Mouse (Mus musculus) small intestine, adult 2 months (tissue): ENCODE data around the gene Brms1l. TPM values are rescaled to one million over a fixed set of nuclear protein-coding genes. Genes with fewer than 3 reads are reported as not detected.
A peak's percentile ranks its signal among the peaks of the same experiment; 100 is the strongest.

Experiments
- H3K27ac ChIP-seq: fragments of 200-500 bp; 2 replicates; pipeline ENCODE4 v1.5.1; 2012; ENCODE audit warnings: low read depth, low read length, control low read depth, inconsistent platforms; ENCODE audit not compliant: insufficient read depth
- H3K27me3 ChIP-seq: fragments of 200-500 bp; 2 replicates; pipeline ENCODE4 v1.6.1; 2012; ENCODE audit warnings: mild to moderate bottlenecking, moderate library complexity, low read length, inconsistent platforms; ENCODE audit not compliant: control insufficient read depth, insufficient read depth
- H3K36me3 ChIP-seq: fragments of 200-500 bp; 2 replicates; pipeline ENCODE4 v1.6.1; 2012; ENCODE audit warnings: mild to moderate bottlenecking, low read length, control low read depth, inconsistent platforms; ENCODE audit not compliant: control insufficient read depth, insufficient read depth
- H3K4me1 ChIP-seq: fragments of 200-500 bp; 2 replicates; pipeline ENCODE4 v1.6.1; 2012; ENCODE audit warnings: low read length, inconsistent platforms, mixed read lengths; ENCODE audit not compliant: control insufficient read depth, insufficient read depth, insufficient read length
- H3K4me3 ChIP-seq: fragments of 200-500 bp; 2 replicates; pipeline ENCODE4 v1.5.1; 2012; ENCODE audit warnings: low read depth, mild to moderate bottlenecking, control low read depth, inconsistent platforms, low read length, moderate library complexity
- CTCF ChIP-seq: fragments of 200-500 bp; IDR thresholded peaks from 2 replicates; pipeline ENCODE4 v1.5.1; 2012; ENCODE audit warnings: low read depth, mild to moderate bottlenecking, control low read depth, inconsistent platforms, low read length, moderate library complexity, mixed read lengths; ENCODE audit not compliant: insufficient replicate concordance, insufficient read length; ENCODE audit errors: extremely low read depth
- POLR2A ChIP-seq: fragments of 200-500 bp; IDR thresholded peaks from 2 replicates; pipeline ENCODE4 v1.6.1; 2012; ENCODE audit warnings: low read depth, mild to moderate bottlenecking, control low read depth, inconsistent platforms, low read length, moderate library complexity
- WGBS: fragments of 180-500 bp; shearing (Covaris S2); methylation state at CpG from one replicate; pipeline ENCODE4 v1.1.7; 2018; 5-methylcytosine and 5-hydroxymethylcytosine counted together
- polyA plus RNA-seq: library from polyadenylated mRNA; depleted of rRNA; stranded (reverse); fragments of >200 nt; gene quantifications from 2 replicates; pipeline ENCODE4 v1.2.3, GENCODE M21; 2012

Brms1l gene
- polyA plus RNA-seq, 1 experiment, result 1.4 TPM

DNA sequence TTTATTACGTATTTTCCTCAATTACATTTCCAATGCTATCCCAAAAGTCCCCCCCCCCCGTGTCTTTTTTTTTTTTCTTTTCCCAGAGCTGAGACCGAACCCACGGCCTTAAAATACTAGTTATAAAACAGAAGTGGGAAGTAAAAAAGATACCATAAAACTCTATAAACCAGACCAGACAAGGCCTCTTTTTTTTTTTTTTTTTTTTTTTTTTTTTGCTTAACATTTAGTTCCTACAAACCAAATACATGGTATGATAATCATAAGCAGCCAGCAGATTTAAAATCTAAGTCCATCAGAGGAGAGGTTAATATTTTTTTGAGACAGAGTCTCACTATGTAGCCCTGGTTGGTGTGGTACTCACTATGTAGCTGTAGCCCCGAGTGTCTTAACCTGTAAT lies 19.6 kb upstream of the Brms1l start:
- H3K4me3 ChIP-seq, result no peak overlapping the region
- H3K27ac ChIP-seq, result no peak overlapping the region
- 77% methylated on average over 5 of the region's 5 CpGs for WGBS
- no peaks in the 10 kb centered on the region for H3K36me3 ChIP-seq
- H3K27me3 ChIP-seq, result no peaks in the 10 kb centered on the region
- TF ChIP-seq CTCF, result no peak
- no peak for TF ChIP-seq POLR2A
- H3K4me1 ChIP-seq, result no peaks in the 10 kb centered on the region

- H3K27ac ChIP-seq, result peak overlapping the region; percentile 65
- no peaks in the 10 kb centered on the region for H3K27me3 ChIP-seq
- WGBS, result under 1% methylated on average over 35 of the region's 35 CpGs
- no peaks in the 10 kb centered on the region for H3K36me3 ChIP-seq
- no peaks in the 10 kb centered on the region for H3K4me1 ChIP-seq
- H3K4me3 ChIP-seq, result peak overlapping the region; percentile 95
- TF ChIP-seq CTCF (no peak; the same call in 1 of the 2 replicates), POLR2A (0 out of 2 replicates have a peak, but pooled peaks have one; percentile 19)
Measured at GRCm38 (mm10) chr12:55820119-55820660, 15.9 kb upstream of the Brms1l start.

GRCm38 (mm10) chr12:55820661-55821314 lies 15.3 kb upstream of the Brms1l start, which contains the start of gene Ralgapa1:
TSS of gene Ralgapa1 (minus strand) at chr12:55821167.
- H3K27me3 ChIP-seq, result no peaks in the 10 kb centered on the region
- TF ChIP-seq CTCF (peak; percentile 33; the same call in 1 of the 2 replicates), POLR2A (peak; percentile 70)
- under 1% methylated on average over 78 of the region's 78 CpGs for WGBS
- peak within 1 kb of the TSS; percentile 65 for H3K27ac ChIP-seq
- no peaks in the 10 kb centered on the region for H3K4me1 ChIP-seq
- peak within 1 kb of the TSS; percentile 95 for H3K4me3 ChIP-seq
- H3K36me3 ChIP-seq, result no peaks in the 10 kb centered on the region

GRCm38 (mm10) chr12:55824027-55824426 lies 12.1 kb upstream of the Brms1l start:
- H3K4me1 ChIP-seq, result no peaks in the 10 kb centered on the region
- no peak overlapping the region for H3K27ac ChIP-seq
- no peak for TF ChIP-seq CTCF
- no peak for TF ChIP-seq POLR2A
- H3K27me3 ChIP-seq, result no peaks in the 10 kb centered on the region
- H3K4me3 ChIP-seq, result no peak overlapping the region
- WGBS, result 75% methylated on average over 6 of the region's 6 CpGs
- no peaks in the 10 kb centered on the region for H3K36me3 ChIP-seq

GRCm38 (mm10) chr12:55825537-55825936 lies 10.6 kb upstream of the Brms1l start:
- Histone ChIP-seq H3K27ac (no peak overlapping the region), H3K36me3 (no peaks in the 10 kb centered on the region), H3K4me1 (no peaks in the 10 kb centered on the region), H3K27me3 (no peaks in the 10 kb centered on the region), H3K4me3 (no peak overlapping the region)
- TF ChIP-seq POLR2A (no peak), CTCF (peak; percentile 18; the same call in 1 of the 2 replicates)
- WGBS, result 71% methylated on average over 2 of the region's 2 CpGs

- TF ChIP-seq CTCF, result peak; percentile 52; the same call in 1 of the 2 replicates
- no peak for TF ChIP-seq POLR2A
- WGBS, result 23% methylated on average over 2 of the region's 2 CpGs
- no peaks in the 10 kb centered on the region for H3K27me3 ChIP-seq
- H3K36me3 ChIP-seq, result no peaks in the 10 kb centered on the region
- H3K4me3 ChIP-seq, result no peak overlapping the region
- no peaks in the 10 kb centered on the region for H3K4me1 ChIP-seq
- H3K27ac ChIP-seq, result no peak overlapping the region
Measured at GRCm38 (mm10) chr12:55831101-55831500, 5.0 kb upstream of the Brms1l start.

DNA sequence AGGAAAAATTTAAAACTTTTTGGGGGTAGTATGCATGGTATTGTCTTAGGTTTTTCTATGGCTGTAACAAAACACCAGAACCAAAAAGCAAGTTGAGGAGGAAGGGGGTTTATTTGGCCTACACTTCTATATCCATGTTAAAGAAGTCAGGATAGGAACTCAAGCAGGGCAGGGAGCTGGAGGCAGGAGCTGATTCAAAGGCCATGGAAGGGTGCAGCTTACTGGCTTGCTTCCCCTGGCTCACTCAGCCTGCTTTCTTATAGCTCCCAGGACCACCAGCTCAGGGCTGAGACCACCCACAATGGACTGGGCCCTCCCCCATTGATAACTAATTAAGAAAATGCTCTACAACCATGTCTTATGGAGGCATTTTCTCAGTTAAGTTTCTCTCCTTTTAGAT lies 3.2 kb upstream of the Brms1l start:
- no peak for TF ChIP-seq CTCF
- no peak for TF ChIP-seq POLR2A
- Histone ChIP-seq H3K4me1 (no peaks in the 10 kb centered on the region), H3K36me3 (no peaks in the 10 kb centered on the region)

DNA sequence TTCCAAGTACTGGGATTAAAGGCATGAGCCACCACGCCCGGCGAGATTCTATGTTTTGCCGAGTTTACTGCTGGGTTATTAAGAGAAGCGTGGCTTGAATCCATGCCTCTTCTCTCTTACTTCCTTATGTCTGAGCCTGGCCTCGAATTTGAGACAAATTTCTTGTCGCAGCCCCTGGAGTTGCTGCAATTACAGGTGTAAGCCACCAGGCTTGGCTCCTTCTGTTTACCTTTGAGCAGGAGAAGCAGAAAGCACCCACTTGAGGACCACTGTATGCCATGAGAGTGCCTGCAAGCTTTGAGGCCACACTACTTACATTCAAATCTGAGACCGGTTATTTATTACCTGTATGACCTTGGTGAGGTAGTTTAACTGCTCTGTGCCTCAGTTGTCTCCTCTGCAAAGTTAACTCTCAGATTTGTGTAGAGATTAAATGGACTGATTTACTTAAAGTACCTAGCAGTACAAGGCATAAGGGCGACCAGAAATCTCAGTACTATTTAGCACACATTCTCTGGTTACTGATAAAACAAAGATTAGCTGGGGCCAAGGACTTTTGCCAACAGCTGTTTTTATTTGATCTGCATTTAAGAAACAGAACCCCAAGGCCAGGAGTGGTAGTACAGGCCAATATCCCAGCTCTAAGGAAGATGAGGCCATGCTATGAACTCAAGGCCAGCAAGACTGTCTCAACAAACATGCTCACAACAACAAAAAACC lies 2.1 kb upstream of the Brms1l start:
- no peaks in the 10 kb centered on the region for H3K27me3 ChIP-seq
- no peak for TF ChIP-seq POLR2A
- TF ChIP-seq CTCF, result no peak
- 36% methylated on average over 9 of the region's 9 CpGs for WGBS
- H3K4me1 ChIP-seq, result no peaks in the 10 kb centered on the region; the same call in 1 of the 2 replicates
- no peaks in the 10 kb centered on the region for H3K36me3 ChIP-seq
- H3K27ac ChIP-seq, result no peak overlapping the region
- no peak overlapping the region for H3K4me3 ChIP-seq

More for the DNA sequence above, 3.2 kb upstream of the Brms1l start:
- H3K27me3 ChIP-seq, result no peaks in the 10 kb centered on the region
- no peak overlapping the region for H3K27ac ChIP-seq
- H3K4me3 ChIP-seq, result no peak overlapping the region
